Mouse (Mus musculus) liver, embryonic 12.5 days (tissue): Measurements from ENCODE around the gene Nol4l. TPM values are rescaled to one million over a fixed set of nuclear protein-coding genes. Genes with fewer than 3 reads are reported as not detected.
A peak's percentile ranks its signal among the peaks of the same experiment; 100 is the strongest.
"Not testable (repeated sequence)": the region's sequence is repeated elsewhere in the genome, so short reads cannot be mapped to it uniquely, and the experiment has no call there.

Experiments
- ATAC-seq: fragments of 200-750 bp; cut with Nextera tagmentation; 2 replicates; pipeline ENCODE4 v1.8.0; 2017; ENCODE audit warnings: moderate number of reproducible peaks, mild to moderate bottlenecking, moderate library complexity
- H3K27ac ChIP-seq: fragments of 300-500 bp; sonication (generic); 2 replicates; pipeline ENCODE4 v1.5.1; 2016; ENCODE audit warnings: mild to moderate bottlenecking
- H3K27me3 ChIP-seq: fragments of 300-500 bp; sonication (generic); replicated peaks from 2 replicates; pipeline ENCODE4 v1.6.1; 2016; ENCODE audit warnings: mild to moderate bottlenecking, moderate library complexity
- H3K36me3 ChIP-seq: fragments of 300-500 bp; sonication (generic); 2 replicates; pipeline ENCODE4 v1.6.1; 2016; ENCODE audit warnings: mild to moderate bottlenecking, moderate library complexity
- H3K4me1 ChIP-seq: fragments of 300-500 bp; sonication (generic); 2 replicates; pipeline ENCODE4 v1.6.1; 2016
- H3K4me2 ChIP-seq: fragments of 300-500 bp; sonication (generic); 2 replicates; pipeline ENCODE4 v1.6.1; 2016; ENCODE audit warnings: mild to moderate bottlenecking, moderate library complexity
- H3K4me3 ChIP-seq: fragments of 300-500 bp; sonication (generic); 2 replicates; pipeline ENCODE4 v1.5.1; 2016; ENCODE audit warnings: mild to moderate bottlenecking, moderate library complexity
- H3K9ac ChIP-seq: fragments of 300-500 bp; sonication (generic); 2 replicates; pipeline ENCODE4 v1.6.1; 2016; ENCODE audit warnings: mild to moderate bottlenecking, moderate library complexity
- H3K9me3 ChIP-seq: fragments of 300-500 bp; sonication (generic); replicated peaks from 2 replicates; pipeline ENCODE4 v1.6.1; 2016; ENCODE audit warnings: mild to moderate bottlenecking, moderate library complexity
- WGBS: fragments of 180-500 bp; shearing (Covaris S2); methylation state at CpG from one replicate; pipeline ENCODE4 v1.1.7; 2016; ENCODE audit not compliant: insufficient replicate concordance; 5-methylcytosine and 5-hydroxymethylcytosine counted together
- polyA plus RNA-seq: library from polyadenylated mRNA; unstranded; fragments of >200 nt; fragmentation: Nextera tagmentation; extraction: Ambion mirVana; gene quantifications from 2 replicates; pipeline ENCODE4 v1.2.1, GENCODE M21; 2016

Gene Nol4l
- polyA plus RNA-seq, 1 experiment from 2014 or later: 9.3 TPM

DNA sequence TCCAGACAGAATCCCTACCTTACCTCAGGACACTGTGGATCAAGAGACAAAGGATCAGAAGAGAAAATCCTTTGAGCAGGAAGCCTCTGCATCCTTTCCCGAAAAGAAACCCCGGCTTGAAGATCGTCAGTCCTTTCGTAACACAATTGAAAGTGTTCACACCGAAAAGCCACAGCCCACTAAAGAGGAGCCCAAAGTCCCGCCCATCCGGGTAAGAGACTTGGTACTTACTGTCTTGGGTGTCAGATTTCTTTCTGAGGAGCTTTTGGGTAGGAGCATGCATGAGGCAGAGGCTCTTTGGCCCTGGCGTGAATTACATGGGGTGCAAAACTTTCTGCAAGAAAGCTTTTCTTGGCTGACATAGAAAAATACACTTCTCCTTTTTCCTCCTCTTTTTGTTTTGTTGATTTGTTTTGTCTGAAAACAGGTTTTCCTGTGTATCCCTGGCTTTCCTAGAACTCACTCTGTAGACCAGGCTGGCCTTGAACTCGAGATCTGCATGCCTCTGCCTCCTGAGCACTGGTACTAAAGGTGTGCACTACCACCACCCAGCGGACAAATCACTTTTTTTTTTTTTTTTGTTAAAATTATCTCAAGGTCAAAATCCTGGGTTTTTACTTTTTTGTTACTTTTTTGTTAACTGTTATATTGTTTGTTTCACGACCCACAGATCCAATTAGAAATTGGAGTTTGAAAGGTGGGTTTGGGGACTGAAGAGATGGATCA, 131.8 kb downstream of the Nol4l start:
- H3K27ac ChIP-seq: no peak overlapping the region
- H3K4me3 ChIP-seq: no peak overlapping the region
- H3K9me3 ChIP-seq: 0 out of 2 replicates have a peak, but pooled peaks cover 3% of the 10 kb centered on the region
- peaks cover 97% of the 10 kb centered on the region for H3K36me3 ChIP-seq
- H3K9ac ChIP-seq: no peak overlapping the region
- no peak for ATAC-seq
- no peaks in the 10 kb centered on the region for H3K27me3 ChIP-seq
- H3K4me2 ChIP-seq: no peak overlapping the region
- WGBS: 88% methylated on average over 11 of the region's 11 CpGs
- H3K4me1 ChIP-seq: no peaks in the 10 kb centered on the region

DNA sequence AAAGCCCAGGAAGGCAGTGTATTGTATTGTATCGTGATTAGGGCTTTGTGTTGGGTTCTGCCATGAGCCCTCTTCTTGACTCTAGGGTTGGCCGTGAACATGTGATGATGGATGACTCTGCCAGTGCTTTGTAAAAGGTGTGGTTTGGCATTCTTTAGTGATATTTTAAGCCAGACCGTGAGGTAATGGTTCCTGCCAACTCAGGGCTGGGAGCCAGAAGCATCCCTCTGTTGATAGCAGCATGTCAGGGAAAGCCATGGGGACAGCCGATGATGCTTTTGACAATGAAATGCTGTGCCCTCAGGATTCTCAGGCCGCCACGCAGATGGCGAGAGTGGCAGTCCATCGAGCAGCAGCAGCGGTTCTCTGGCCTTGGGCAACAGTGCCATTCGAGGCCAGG, 136.7 kb downstream of the Nol4l start:
- H3K27me3 ChIP-seq: no peaks in the 10 kb centered on the region
- H3K4me2 ChIP-seq: no peak overlapping the region
- WGBS: 86% methylated on average over 10 of the region's 10 CpGs
- H3K9ac ChIP-seq: no peak overlapping the region
- H3K4me3 ChIP-seq: no peak overlapping the region
- no peak for ATAC-seq
- peaks cover 22% of the 10 kb centered on the region for H3K4me1 ChIP-seq
- H3K9me3 ChIP-seq: 0 out of 2 replicates have a peak, but pooled peaks cover 3% of the 10 kb centered on the region
- no peak overlapping the region for H3K27ac ChIP-seq
- H3K36me3 ChIP-seq: peaks cover 94% of the 10 kb centered on the region

DNA sequence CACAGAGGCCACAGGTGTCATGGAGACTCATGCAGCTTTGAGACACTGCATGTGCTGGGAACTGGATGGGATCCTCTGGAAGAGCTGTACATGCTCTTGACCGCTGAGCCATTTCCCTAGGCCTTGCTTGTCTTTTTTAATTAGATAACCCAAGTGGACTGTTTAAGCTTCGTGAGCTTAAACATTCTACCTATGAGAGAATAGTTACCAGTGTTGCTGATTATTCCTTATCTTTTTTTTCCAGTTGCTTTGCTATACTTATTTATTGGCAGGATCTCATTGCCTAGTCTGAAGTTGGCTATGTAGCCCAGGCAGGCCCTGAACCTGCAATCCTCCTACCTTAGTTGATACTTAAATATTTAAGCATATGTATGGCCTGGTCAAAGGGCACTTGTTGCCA, 139.9 kb downstream of the Nol4l start:
- Histone ChIP-seq H3K4me2 (no peak overlapping the region), H3K27me3 (no peaks in the 10 kb centered on the region), H3K9ac (0 out of 2 replicates have a peak overlapping the region, but pooled peaks have one; percentile 3), H3K27ac (no peak overlapping the region), H3K4me1 (peaks cover 22% of the 10 kb centered on the region), H3K9me3 (0 out of 2 replicates have a peak, but pooled peaks cover 3% of the 10 kb centered on the region), H3K36me3 (peaks cover 87% of the 10 kb centered on the region), H3K4me3 (no peak overlapping the region)
- WGBS: 41% methylated on average over 2 of the region's 2 CpGs
- peak; percentile 44; the same call in 1 of the 2 replicates for ATAC-seq

DNA sequence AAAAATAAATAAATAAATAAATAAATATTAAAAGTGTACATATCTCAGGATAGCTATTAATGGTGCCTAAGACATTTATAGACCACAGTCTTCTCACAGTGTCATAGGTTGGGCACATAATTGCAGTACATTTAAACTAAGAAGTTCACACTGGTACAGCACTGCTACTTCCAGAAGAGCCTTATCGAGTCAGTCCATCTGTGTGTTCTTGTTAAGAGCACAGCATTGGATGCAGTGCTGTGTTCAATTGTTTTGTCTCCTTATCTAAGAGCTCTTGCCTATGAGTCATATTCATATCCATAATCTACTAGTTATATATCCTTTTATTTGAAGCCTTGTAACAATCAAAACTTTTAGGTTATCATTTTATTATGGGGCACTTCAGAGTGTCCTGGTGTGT, 149.3 kb downstream of the Nol4l start:
- no peak overlapping the region for H3K27ac ChIP-seq
- no peak overlapping the region for H3K4me2 ChIP-seq
- ATAC-seq: peak; percentile 66
- peaks cover 83% of the 10 kb centered on the region for H3K36me3 ChIP-seq
- H3K9me3 ChIP-seq: no peaks in the 10 kb centered on the region
- WGBS: 67% methylated on average over 1 of the region's 1 CpGs
- H3K9ac ChIP-seq: no peak overlapping the region
- H3K27me3 ChIP-seq: no peaks in the 10 kb centered on the region
- H3K4me3 ChIP-seq: no peak overlapping the region
- H3K4me1 ChIP-seq: peaks cover 13% of the 10 kb centered on the region; the same call in 1 of the 2 replicates

DNA sequence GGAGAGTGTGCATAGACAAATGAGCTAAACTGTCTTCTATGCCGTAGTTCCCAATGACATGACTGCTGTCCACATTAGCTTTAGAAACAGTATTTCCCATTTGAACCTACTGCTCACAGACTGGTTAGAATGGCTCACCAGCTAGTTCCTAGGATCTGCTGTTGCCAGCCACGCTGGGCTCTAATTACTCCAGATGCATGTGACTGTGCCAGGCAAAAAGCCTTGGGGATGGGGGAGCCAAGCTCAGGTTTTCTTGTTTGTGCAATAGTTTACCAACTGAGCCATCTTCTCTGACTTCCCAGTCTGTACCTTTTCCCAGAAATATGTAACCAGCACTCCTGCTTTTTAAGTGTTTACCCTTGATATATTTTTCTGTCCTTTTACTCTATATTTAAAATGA, 154.4 kb downstream of the Nol4l start:
- peaks cover 19% of the 10 kb centered on the region for H3K4me1 ChIP-seq
- WGBS: 96% methylated on average over 2 of the region's 2 CpGs
- no peak overlapping the region for H3K4me3 ChIP-seq
- H3K9me3 ChIP-seq: no peaks in the 10 kb centered on the region
- no peak overlapping the region for H3K4me2 ChIP-seq
- no peaks in the 10 kb centered on the region for H3K27me3 ChIP-seq
- no peak overlapping the region for H3K27ac ChIP-seq
- H3K9ac ChIP-seq: no peak overlapping the region
- ATAC-seq: no peak
- H3K36me3 ChIP-seq: peaks cover 55% of the 10 kb centered on the region

DNA sequence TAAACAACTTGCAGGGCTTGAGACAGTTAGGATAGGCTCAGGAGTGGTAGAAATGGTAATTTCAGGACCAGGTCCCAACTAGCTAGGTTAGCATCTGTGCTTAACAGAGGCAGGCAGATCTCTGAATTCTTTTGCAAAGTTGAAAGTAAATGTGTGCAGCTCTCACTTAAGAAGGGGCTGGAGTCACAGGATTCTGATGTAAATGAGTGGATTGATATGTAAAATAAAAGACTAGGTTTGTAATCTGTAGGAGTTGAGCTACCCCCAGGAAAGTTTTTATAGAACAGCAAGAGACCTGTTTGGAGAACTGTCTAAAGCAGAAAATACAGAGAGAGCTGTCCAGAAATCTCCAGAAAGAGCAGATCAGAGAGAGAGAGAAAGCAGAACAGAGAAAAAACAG, 158.9 kb downstream of the Nol4l start:
- no peak overlapping the region for H3K27ac ChIP-seq
- no peaks in the 10 kb centered on the region for H3K27me3 ChIP-seq
- H3K9me3 ChIP-seq: no peaks in the 10 kb centered on the region
- no peak overlapping the region for H3K4me3 ChIP-seq
- no peak overlapping the region for H3K4me2 ChIP-seq
- ATAC-seq: no peak
- H3K36me3 ChIP-seq: peaks cover 59% of the 10 kb centered on the region
- no peak overlapping the region for H3K9ac ChIP-seq
- peaks cover 6% of the 10 kb centered on the region; the same call in 1 of the 2 replicates for H3K4me1 ChIP-seq

DNA sequence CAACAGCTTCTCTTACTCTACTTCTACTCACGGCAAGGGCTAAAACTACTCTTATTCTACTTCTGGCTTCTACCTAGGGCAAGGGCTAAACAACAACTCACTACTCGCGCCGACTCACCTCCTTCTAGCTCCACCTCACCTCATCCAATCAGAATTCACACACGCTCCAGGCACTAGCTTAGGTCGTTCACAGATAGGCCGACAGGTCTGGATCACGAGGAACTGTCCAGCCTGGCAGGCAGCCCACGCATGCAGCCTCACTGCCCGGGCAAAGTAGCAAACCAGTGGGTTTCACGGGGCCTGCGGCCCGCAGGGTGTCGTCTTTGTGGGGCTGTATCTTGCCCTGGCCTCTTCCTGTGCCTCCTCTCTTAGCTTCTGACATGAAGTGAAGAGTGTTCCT, 165.2 kb downstream of the Nol4l start:
- not testable (repeated sequence) for H3K4me2 ChIP-seq, H3K27ac ChIP-seq, H3K4me1 ChIP-seq, H3K4me3 ChIP-seq, ATAC-seq, H3K9ac ChIP-seq, H3K9me3 ChIP-seq, H3K27me3 ChIP-seq
- peaks cover 89% of the 10 kb centered on the region for H3K36me3 ChIP-seq
- 76% methylated on average over 14 of the region's 14 CpGs for WGBS

DNA sequence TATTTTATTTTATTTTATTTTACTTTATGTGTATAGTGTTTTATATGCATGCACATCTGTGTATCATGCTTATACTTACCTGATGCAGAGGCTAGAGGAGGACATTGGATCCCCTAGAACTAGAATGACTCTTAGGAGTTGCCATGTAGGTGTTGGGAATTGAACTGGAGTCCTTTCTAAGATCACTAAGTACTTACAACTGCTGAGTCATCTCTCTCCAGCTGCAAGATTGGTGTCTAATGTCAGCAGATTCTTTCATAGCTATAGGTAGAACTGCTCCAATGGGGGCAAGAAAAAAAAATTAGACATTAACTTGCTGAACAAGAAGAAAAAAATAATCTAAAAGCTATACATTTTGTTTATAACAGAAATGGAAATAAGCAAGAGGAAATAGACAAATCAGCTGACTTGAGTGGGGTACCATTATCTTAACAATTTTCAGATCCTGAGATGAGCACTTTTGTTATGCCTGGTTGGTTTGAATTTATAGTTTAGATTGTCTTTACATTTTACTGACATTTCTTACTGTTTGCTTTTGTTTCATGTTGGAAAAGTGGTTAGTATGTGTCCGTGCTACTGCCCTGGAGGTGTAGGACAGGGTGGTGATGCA, 168.6 kb downstream of the Nol4l start:
- Histone ChIP-seq H3K4me2 (no peak overlapping the region), H3K4me1 (peaks cover 9% of the 10 kb centered on the region), H3K36me3 (peaks cover 91% of the 10 kb centered on the region), H3K27ac (0 out of 2 replicates have a peak overlapping the region, but pooled peaks have one; percentile 1), H3K9me3 (no peaks in the 10 kb centered on the region), H3K9ac (no peak overlapping the region), H3K4me3 (no peak overlapping the region), H3K27me3 (no peaks in the 10 kb centered on the region)
- WGBS: 90% methylated on average over 1 of the region's 1 CpGs
- no peak for ATAC-seq

Other genes with a start within 250 kb of the Nol4l start
- gene Kif3b, start 238.6 kb downstream of the Nol4l start, polyA plus RNA-seq: 2.7 and 2.9 TPM in 2 replicates
- gene Asxl1, start 184.1 kb downstream of the Nol4l start, polyA plus RNA-seq: 12.2 and 12.5 TPM in 2 replicates
- gene 4930404H24Rik, start 37.2 kb downstream of the Nol4l start, polyA plus RNA-seq: not detected in 2 replicates
- 44.0 and 45.7 TPM in 2 replicates for gene Commd7, start 102.8 kb upstream of the Nol4l start, polyA plus RNA-seq
- gene Dnmt3b, start 119.5 kb upstream of the Nol4l start, polyA plus RNA-seq: 16.6 and 17.1 TPM in 2 replicates
- gene Dnmt3c, start 166.7 kb upstream of the Nol4l start, polyA plus RNA-seq: 0.42 and 0.58 TPM in 2 replicates
- gene Mapre1, start 211.3 kb upstream of the Nol4l start, polyA plus RNA-seq: 199 and 200 TPM in 2 replicates
- 0.10 and 0.16 TPM in 2 replicates for gene Efcab8, start 250.0 kb upstream of the Nol4l start, polyA plus RNA-seq